Mouse (Mus musculus) ES-Bruce4 (cell line): ENCODE measurements around the gene Syt16. TPM values are rescaled to one million over a fixed set of nuclear protein-coding genes. Genes with fewer than 3 reads are reported as not detected.

Source experiments
- H3K27ac ChIP-seq: 2 replicates; pipeline ENCODE4 v1.5.1; 2012; ENCODE audit warnings: low read length, inconsistent platforms; ENCODE audit not compliant: insufficient read depth
- H3K27me3 ChIP-seq: 2 replicates; pipeline ENCODE4 v1.6.1; 2012; ENCODE audit warnings: mild to moderate bottlenecking, low read length, inconsistent platforms; ENCODE audit not compliant: control insufficient read depth, poor library complexity, insufficient read depth, severe bottlenecking
- H3K36me3 ChIP-seq: 2 replicates; pipeline ENCODE4 v1.6.1; 2012; ENCODE audit warnings: inconsistent platforms, mild to moderate bottlenecking, low read length, moderate library complexity; ENCODE audit not compliant: control insufficient read depth, poor library complexity, insufficient read depth, severe bottlenecking
- H3K4me1 ChIP-seq: one replicate; pipeline ENCODE4 v1.8.1; 2011; ENCODE audit warnings: low read length; ENCODE audit not compliant: control insufficient read depth, insufficient read depth
- H3K4me3 ChIP-seq: 2 replicates; pipeline ENCODE4 v1.5.1; 2011; ENCODE audit warnings: low read depth, mild to moderate bottlenecking, low read length
- H3K9ac ChIP-seq: 2 replicates; pipeline ENCODE4 v1.6.1; 2012; ENCODE audit warnings: low read depth, mild to moderate bottlenecking, inconsistent platforms; ENCODE audit not compliant: poor library complexity, severe bottlenecking
- H3K9me3 ChIP-seq: replicated peaks from 2 replicates; pipeline ENCODE4 v1.6.1; 2012; ENCODE audit warnings: mild to moderate bottlenecking, low read length, inconsistent platforms; ENCODE audit not compliant: control insufficient read depth, poor library complexity, insufficient read depth, severe bottlenecking
- CTCF ChIP-seq: IDR thresholded peaks from one replicate; pipeline ENCODE4 v1.8.1; 2011; ENCODE audit warnings: low read depth, low read length
- EP300 ChIP-seq: IDR thresholded peaks from 2 replicates; pipeline ENCODE4 v1.6.1; 2011; ENCODE audit warnings: low read depth, low read length; ENCODE audit not compliant: insufficient read depth
- POLR2A ChIP-seq: IDR thresholded peaks from one replicate; pipeline ENCODE4 v1.8.1; 2011; ENCODE audit warnings: low read length; ENCODE audit not compliant: insufficient read depth
- polyA plus RNA-seq: library from polyadenylated mRNA; stranded (reverse); fragments of >200 nt; gene quantifications from 2 replicates; pipeline ENCODE4 v1.2.4, GENCODE M21; 2011; ENCODE audit warnings: low read depth; ENCODE audit not compliant: missing spikeins, insufficient read depth, insufficient read length

Syt16 gene
- polyA plus RNA-seq, 1 experiment: not detected

GRCm38 (mm10) chr12:74219909-74220308 is 222.4 kb downstream of the Syt16 start:
- H3K4me3 ChIP-seq: no peak overlapping the region
- H3K9me3 ChIP-seq: no peaks in the 10 kb centered on the region
- H3K9ac ChIP-seq: no peak overlapping the region
- no peak for TF ChIP-seq EP300
- TF ChIP-seq CTCF: no peak
- no peak for TF ChIP-seq POLR2A
- H3K36me3 ChIP-seq: no peaks in the 10 kb centered on the region
- no peaks in the 10 kb centered on the region for H3K4me1 ChIP-seq
- H3K27me3 ChIP-seq: no peaks in the 10 kb centered on the region
- no peak overlapping the region for H3K27ac ChIP-seq

GRCm38 (mm10) chr12:74220651-74221050 is 223.2 kb downstream of the Syt16 start:
- H3K9ac ChIP-seq: no peak overlapping the region
- no peaks in the 10 kb centered on the region for H3K9me3 ChIP-seq
- no peaks in the 10 kb centered on the region for H3K4me1 ChIP-seq
- no peaks in the 10 kb centered on the region for H3K36me3 ChIP-seq
- H3K4me3 ChIP-seq: no peak overlapping the region
- TF ChIP-seq CTCF: no peak
- TF ChIP-seq POLR2A: no peak
- TF ChIP-seq EP300: no peak
- H3K27ac ChIP-seq: no peak overlapping the region
- no peaks in the 10 kb centered on the region for H3K27me3 ChIP-seq

GRCm38 (mm10) chr12:74230808-74231207 is 233.3 kb downstream of the Syt16 start:
- Histone ChIP-seq H3K4me3 (no peak overlapping the region), H3K4me1 (no peaks in the 10 kb centered on the region), H3K27ac (no peak overlapping the region), H3K36me3 (no peaks in the 10 kb centered on the region), H3K9ac (no peak overlapping the region), H3K9me3 (no peaks in the 10 kb centered on the region), H3K27me3 (no peaks in the 10 kb centered on the region)
- TF ChIP-seq CTCF (no peak), EP300 (no peak), POLR2A (no peak)

- H3K27me3 ChIP-seq: no peaks in the 10 kb centered on the region
- H3K9me3 ChIP-seq: no peaks in the 10 kb centered on the region
- no peak overlapping the region for H3K27ac ChIP-seq
- no peaks in the 10 kb centered on the region for H3K4me1 ChIP-seq
- no peak overlapping the region for H3K4me3 ChIP-seq
- H3K36me3 ChIP-seq: no peaks in the 10 kb centered on the region
- TF ChIP-seq POLR2A: no peak
- no peak for TF ChIP-seq EP300
- no peak for TF ChIP-seq CTCF
- no peak overlapping the region for H3K9ac ChIP-seq
These were observed 235.4 kb downstream of the Syt16 start for GRCm38 (mm10) chr12:74232845-74233244.

GRCm38 (mm10) chr12:74236191-74236590 is 238.7 kb downstream of the Syt16 start:
- Histone ChIP-seq H3K4me1 (no peaks in the 10 kb centered on the region), H3K27ac (no peak overlapping the region), H3K9me3 (no peaks in the 10 kb centered on the region), H3K4me3 (no peak overlapping the region), H3K9ac (no peak overlapping the region), H3K36me3 (no peaks in the 10 kb centered on the region), H3K27me3 (no peaks in the 10 kb centered on the region)
- no peak for TF ChIP-seq CTCF
- no peak for TF ChIP-seq EP300
- TF ChIP-seq POLR2A: no peak

- no peak overlapping the region for H3K9ac ChIP-seq
- no peaks in the 10 kb centered on the region for H3K9me3 ChIP-seq
- H3K4me1 ChIP-seq: no peaks in the 10 kb centered on the region
- no peaks in the 10 kb centered on the region for H3K27me3 ChIP-seq
- no peak overlapping the region for H3K4me3 ChIP-seq
- H3K36me3 ChIP-seq: no peaks in the 10 kb centered on the region
- H3K27ac ChIP-seq: no peak overlapping the region
- TF ChIP-seq EP300: no peak
- no peak for TF ChIP-seq POLR2A
- no peak for TF ChIP-seq CTCF
These were observed 240.6 kb downstream of the Syt16 start for GRCm38 (mm10) chr12:74238056-74238455.
